Mouse (Mus musculus): ENCODE measurements at regions not wholly inside any gene's neighbourhood (a gene's known extent, or its start where the extent isn't known, plus 50 kb on each side); places are given as distances from the start of the nearest gene placed in this dataset.

- no peak for TF ChIP-seq HCFC1 (IDR thresholded peaks at IDR 0.05; ENCODE audit: borderline replicate concordance, insufficient read depth, low read length)
- TF ChIP-seq CHD2 (IDR thresholded peaks at IDR 0.05; ENCODE audit: low read depth, low read length), result no peak
- no peak for TF ChIP-seq MAFK (IDR thresholded peaks at IDR 0.05; ENCODE audit: insufficient read depth, low read depth, low read length)
- TF ChIP-seq ZC3H11A (IDR thresholded peaks at IDR 0.05; ENCODE audit: borderline replicate concordance, low read depth, low read length), result no peak
Observed at GRCm38 (mm10) chr13:28883398-28883797, 70.1 kb downstream of the Sox4 start.

All from ES-E14 (cell line).